Mouse (Mus musculus) liver, adult 2 months (tissue): ENCODE measurements around the gene Mdga1. TPM values are rescaled to one million over a fixed set of nuclear protein-coding genes. Genes with fewer than 3 reads are reported as not detected.

Experiments used
- DNase-seq: peaks from one replicate; pipeline ENCODE4 v3.0.0-alpha.2; 2011; ENCODE audit warnings: low read depth, low spot score; ENCODE audit errors: extremely low read depth
- H3K27ac ChIP-seq: fragments of 200-500 bp; replicated peaks from 2 replicates; pipeline ENCODE4 v1.5.1; 2012; ENCODE audit warnings: low read depth, mild to moderate bottlenecking, control low read depth, inconsistent platforms, low read length; ENCODE audit not compliant: insufficient read depth
- H3K27me3 ChIP-seq: fragments of 200-500 bp; 2 replicates; pipeline ENCODE4 v1.6.1; 2012; ENCODE audit warnings: mild to moderate bottlenecking, moderate library complexity, low read length, inconsistent platforms; ENCODE audit not compliant: control insufficient read depth, insufficient read depth
- H3K36me3 ChIP-seq: fragments of 200-500 bp; 2 replicates; pipeline ENCODE4 v1.6.1; 2012; ENCODE audit warnings: low read length, inconsistent platforms; ENCODE audit not compliant: control insufficient read depth, insufficient read depth
- H3K4me1 ChIP-seq: fragments of 200-500 bp; 2 replicates; pipeline ENCODE4 v1.6.1; 2011; ENCODE audit warnings: low read length; ENCODE audit not compliant: control insufficient read depth, insufficient read depth
- H3K4me3 ChIP-seq: fragments of 200-500 bp; 2 replicates; pipeline ENCODE4 v1.5.1; 2011; ENCODE audit warnings: low read depth, mild to moderate bottlenecking, control low read depth, low read length, moderate library complexity; ENCODE audit not compliant: insufficient read depth
- H3K79me2 ChIP-seq: fragments of 200-500 bp; 2 replicates; pipeline ENCODE4 v1.6.1; 2012; ENCODE audit warnings: inconsistent platforms, mild to moderate bottlenecking, low read length, moderate library complexity; ENCODE audit not compliant: control insufficient read depth, insufficient read depth
- H3K9ac ChIP-seq: fragments of 200-500 bp; 2 replicates; pipeline ENCODE4 v1.6.1; 2012; ENCODE audit warnings: low read depth, mild to moderate bottlenecking, control low read depth, inconsistent platforms, low read length
- CTCF ChIP-seq: fragments of 200-500 bp; IDR thresholded peaks from 2 replicates; pipeline ENCODE4 v1.5.1; 2011; ENCODE audit warnings: low read depth, low read length, control low read depth
- POLR2A ChIP-seq: fragments of 200-500 bp; IDR thresholded peaks from 2 replicates; pipeline ENCODE4 v1.6.1; 2011; ENCODE audit warnings: low read length, control low read depth; ENCODE audit not compliant: insufficient read depth; ENCODE audit errors: extremely low read depth
- WGBS: fragments of 180-500 bp; shearing (Covaris S2); methylation state at CpG from one replicate; pipeline ENCODE4 v1.1.7; 2018; 5-methylcytosine and 5-hydroxymethylcytosine counted together
- polyA plus RNA-seq: library from polyadenylated mRNA; depleted of rRNA; stranded (reverse); fragments of >200 nt; gene quantifications from 2 replicates; pipeline ENCODE4 v1.2.3, GENCODE M21; 2012
- total RNA-seq: library from RNA; depleted of rRNA; stranded (reverse); fragments of >200 nt; gene quantifications from 2 replicates; pipeline ENCODE4 v1.2.3, GENCODE M21; 2014

The Mdga1 gene
- total and polyA plus RNA-seq, 2 experiments, result 0.09 to 0.64 TPM

DNA sequence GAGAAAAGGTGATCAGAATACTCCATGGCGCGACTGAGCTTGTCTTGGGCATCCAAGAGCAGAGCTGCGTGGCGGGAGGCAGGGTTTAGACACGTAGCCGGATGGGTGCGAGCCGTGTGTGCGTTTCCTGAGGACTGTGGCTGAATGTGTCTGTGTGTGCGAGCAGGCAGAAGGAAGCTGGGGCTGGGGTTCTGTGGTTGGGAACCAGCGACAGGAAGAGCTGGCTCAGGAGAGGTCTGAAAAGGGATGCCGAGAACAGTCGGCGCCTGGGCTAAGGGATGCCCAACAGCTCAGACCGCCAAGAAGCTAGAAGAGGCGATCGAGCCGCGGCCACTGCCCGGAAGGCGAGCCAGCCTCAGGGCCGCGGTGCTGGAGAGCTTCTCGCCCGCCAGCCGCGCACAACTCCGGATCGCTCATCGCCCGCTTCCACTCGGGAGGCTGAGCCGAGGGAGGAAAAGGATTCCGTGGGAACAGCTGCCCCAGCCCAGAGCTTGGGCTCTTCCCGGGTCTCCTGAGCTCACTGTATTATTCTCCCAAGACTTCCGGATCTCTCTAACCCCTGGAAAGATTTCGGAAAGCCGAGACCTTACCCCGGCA lies 83.1 kb downstream of the Mdga1 start:
- Histone ChIP-seq H3K27ac (no peak overlapping the region), H3K4me1 (no peaks in the 10 kb centered on the region), H3K4me3 (peak overlapping the region; percentile 49; the same call in 1 of the 2 replicates), H3K36me3 (no peaks in the 10 kb centered on the region), H3K79me2 (no peaks in the 10 kb centered on the region), H3K9ac (no peak overlapping the region), H3K27me3 (peaks cover 23% of the 10 kb centered on the region)
- TF ChIP-seq CTCF, result no peak
- WGBS, result 3% methylated on average over 39 of the region's 39 CpGs
- DNase-seq, result no peak

DNA sequence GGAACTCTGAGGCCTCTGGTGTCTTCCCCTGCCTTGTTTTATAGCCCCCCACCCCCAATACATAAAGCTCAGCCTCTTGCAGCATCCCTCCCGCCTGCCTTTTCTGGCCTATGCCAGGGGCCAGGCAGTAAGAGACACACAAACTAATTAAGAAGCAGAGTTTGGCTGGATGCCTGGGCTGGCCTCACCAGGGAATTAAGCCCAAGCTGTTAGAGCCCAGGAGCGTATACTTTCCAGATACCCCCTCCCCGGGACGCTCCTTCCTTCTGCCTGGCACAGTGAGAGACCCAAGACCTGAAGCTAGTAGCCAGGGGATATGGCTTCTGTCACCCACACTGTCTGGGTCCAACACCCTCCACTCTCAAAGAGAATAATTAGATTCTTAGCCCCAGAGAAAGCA lies 83.8 kb downstream of the Mdga1 start:
- Histone ChIP-seq H3K79me2 (no peaks in the 10 kb centered on the region), H3K27ac (no peak overlapping the region), H3K36me3 (no peaks in the 10 kb centered on the region), H3K4me3 (no peak overlapping the region), H3K4me1 (no peaks in the 10 kb centered on the region), H3K27me3 (peaks cover 23% of the 10 kb centered on the region), H3K9ac (no peak overlapping the region)
- TF ChIP-seq CTCF, result no peak
- no peak for TF ChIP-seq POLR2A
- DNase-seq, result no peak
- WGBS, result 23% methylated on average over 4 of the region's 4 CpGs

- no peaks in the 10 kb centered on the region for H3K79me2 ChIP-seq
- H3K27me3 ChIP-seq, result peaks cover 21% of the 10 kb centered on the region
- H3K4me3 ChIP-seq, result no peak overlapping the region
- DNase-seq, result no peak
- 58% methylated on average over 6 of the region's 6 CpGs for WGBS
- H3K9ac ChIP-seq, result no peak overlapping the region
- H3K36me3 ChIP-seq, result no peaks in the 10 kb centered on the region
- TF ChIP-seq CTCF, result no peak
- TF ChIP-seq POLR2A, result no peak
- H3K4me1 ChIP-seq, result no peaks in the 10 kb centered on the region
- H3K27ac ChIP-seq, result no peak overlapping the region
These were observed 85.3 kb downstream of the Mdga1 start for GRCm38 (mm10) chr17:29884596-29884995.

- no peak overlapping the region for H3K27ac ChIP-seq
- no peak for DNase-seq
- WGBS, result 50% methylated on average over 9 of the region's 9 CpGs
- H3K27me3 ChIP-seq, result peaks cover 14% of the 10 kb centered on the region
- H3K9ac ChIP-seq, result no peak overlapping the region
- H3K4me3 ChIP-seq, result no peak overlapping the region
- H3K36me3 ChIP-seq, result no peaks in the 10 kb centered on the region
- H3K79me2 ChIP-seq, result no peaks in the 10 kb centered on the region
- no peaks in the 10 kb centered on the region for H3K4me1 ChIP-seq
- no peak for TF ChIP-seq CTCF
- TF ChIP-seq POLR2A, result no peak
These were observed 86.5 kb downstream of the Mdga1 start for GRCm38 (mm10) chr17:29883351-29883750.

DNA sequence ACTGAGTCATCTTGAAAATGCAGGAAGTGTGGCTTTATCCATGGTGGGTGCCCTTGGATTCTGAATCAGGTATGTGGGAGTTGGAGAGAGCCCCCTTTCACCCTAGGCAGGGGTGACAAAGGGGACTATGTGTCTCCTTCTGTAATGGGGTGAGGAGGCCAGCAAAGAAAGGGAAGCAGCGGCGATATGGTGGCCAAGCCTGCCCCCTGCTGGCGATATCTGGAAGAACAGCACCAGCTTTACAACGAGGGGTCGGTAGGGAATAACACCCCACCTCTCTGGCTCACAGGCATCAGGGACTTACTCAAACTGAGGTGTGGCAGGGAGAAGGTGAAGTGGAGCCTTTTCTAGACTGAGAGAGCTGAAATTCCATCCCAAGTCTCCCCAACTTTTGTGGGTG lies 87.0 kb downstream of the Mdga1 start:
- H3K79me2 ChIP-seq, result no peaks in the 10 kb centered on the region
- H3K4me3 ChIP-seq, result no peak overlapping the region
- H3K27me3 ChIP-seq, result peaks cover 12% of the 10 kb centered on the region
- H3K4me1 ChIP-seq, result no peaks in the 10 kb centered on the region
- DNase-seq, result no peak
- TF ChIP-seq CTCF (peak; percentile 95), POLR2A (no peak)
- no peak overlapping the region for H3K27ac ChIP-seq
- H3K9ac ChIP-seq, result no peak overlapping the region
- 1% methylated on average over 5 of the region's 5 CpGs for WGBS
- no peaks in the 10 kb centered on the region for H3K36me3 ChIP-seq

DNA sequence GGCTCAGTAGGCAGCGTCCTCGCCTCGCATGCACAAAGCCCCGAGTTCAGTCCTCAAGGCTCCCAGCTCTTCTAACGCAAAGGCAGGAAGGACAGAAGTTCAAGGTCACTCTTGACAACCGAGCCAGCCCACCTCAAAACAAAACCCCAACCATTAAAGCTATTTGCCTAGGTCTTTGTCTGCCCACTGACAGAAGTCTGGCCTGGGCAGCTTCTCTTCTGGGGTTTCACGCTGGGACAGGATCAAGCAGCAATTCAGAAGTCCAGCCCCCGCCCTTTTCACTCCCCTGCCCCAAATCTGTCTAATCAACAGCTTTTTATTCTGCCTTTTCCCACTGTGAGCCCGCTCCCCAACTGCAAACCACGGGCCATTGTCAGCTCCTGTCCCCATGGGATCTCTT lies 89.6 kb downstream of the Mdga1 start:
- no peak for TF ChIP-seq CTCF
- no peak for TF ChIP-seq POLR2A
- no peak for DNase-seq
- Histone ChIP-seq H3K27ac (no peak overlapping the region), H3K4me1 (no peaks in the 10 kb centered on the region), H3K4me3 (no peak overlapping the region), H3K27me3 (peaks cover 3% of the 10 kb centered on the region; the same call in 1 of the 2 replicates), H3K36me3 (no peaks in the 10 kb centered on the region), H3K9ac (no peak overlapping the region), H3K79me2 (no peaks in the 10 kb centered on the region)
- 50% methylated on average over 10 of the region's 10 CpGs for WGBS
